ENCODE assay signal across 10 mouse cellular contexts in the genomic region with DNA sequence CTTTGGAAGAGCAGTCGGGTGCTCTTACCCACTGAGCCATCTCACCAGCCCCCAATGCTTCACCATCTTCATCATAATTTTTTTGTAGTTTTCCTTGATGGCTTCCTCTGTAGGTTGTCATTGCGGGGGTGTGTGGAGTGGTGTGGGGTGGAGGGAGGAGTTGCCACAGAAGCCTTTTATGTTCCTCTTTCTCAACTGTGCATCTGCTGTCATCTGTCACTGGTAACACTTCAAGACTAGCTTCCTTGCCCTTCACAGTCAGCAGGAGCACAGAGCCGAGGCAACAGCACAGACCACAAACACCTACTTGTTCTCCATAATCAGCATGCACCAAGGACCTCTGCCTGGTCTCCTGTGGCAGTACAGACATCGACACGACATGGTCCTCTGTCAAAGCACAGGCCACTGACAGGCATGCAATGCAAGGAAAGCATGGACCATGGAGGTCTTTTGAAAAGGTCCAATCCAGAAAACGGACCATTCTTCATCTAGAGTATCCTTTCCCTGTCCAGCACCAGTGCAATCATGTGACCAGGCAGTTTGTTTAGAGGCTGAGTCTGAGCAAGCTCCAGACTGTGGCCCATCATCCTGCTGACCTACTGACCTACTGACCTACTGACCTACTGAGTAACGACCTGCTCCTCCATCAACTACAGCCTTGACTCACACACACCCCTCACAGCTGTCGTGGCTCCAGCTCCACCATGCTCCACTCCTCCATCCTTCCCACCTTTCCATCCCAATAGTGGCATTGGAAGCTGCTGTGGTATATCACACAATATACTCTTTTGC. TPM values are rescaled to one million over a fixed set of nuclear protein-coding genes. Genes with fewer than 3 reads are reported as not detected.
DNase-seq lines count a peak whose midpoint lies in the region; ATAC-seq and TF ChIP-seq lines count a peak whose summit lies in the region.
"Had no signal": no experiment of that assay in that cellular context is flagged by ENCODE, and none has a peak within 500 bp of the region (broad histone marks: within the 10 kb centered on the region; RNA-seq: fewer than 3 reads in every experiment).

No protein-coding gene starts in this region.

- no peak for TF ChIP-seq RAD21 in CH12.LX (IDR thresholded peaks at IDR 0.05; ENCODE audit: low read depth, low read length)

- no peak overlapping the region for H3K4me2 ChIP-seq in CH12.LX (ENCODE audit: insufficient read depth, low read depth, poor library complexity, severe bottlenecking)
- no peak overlapping the region for H3K4me2 ChIP-seq in liver, embryonic 15.5 days
- H3K4me2 ChIP-seq: heart, embryonic 13.5 days had no signal

- H3K27ac ChIP-seq in CH12.LX (ENCODE audit: insufficient read depth, low read depth): no peak overlapping the region
- H3K27ac ChIP-seq in liver, embryonic 15.5 days (replicated peaks): no peak overlapping the region
- H3K27ac ChIP-seq: heart, embryonic 13.5 days had no signal

- no peak for TF ChIP-seq EP300 in CH12.LX (IDR thresholded peaks at IDR 0.05; ENCODE audit: low read length)

- peak; percentile 16 for DNase-seq in CH12.LX (ENCODE audit: extremely low read depth)
- DNase-seq in splenic B cell, adult 2 months (ENCODE audit: low read depth, low spot score): peak; percentile 77
- DNase-seq in adrenal gland, adult 2 months: no peak
- no peak for DNase-seq in kidney, adult 11 months
- DNase-seq in adrenal gland, postnatal 10 days: no peak

- peaks cover 0 to 5% of the 10 kb centered on the region in 2 experiments; a peak in 1 of 4 replicates for H3K4me1 ChIP-seq in CH12.LX (ENCODE audit: control insufficient read depth in 1 of 2, insufficient read depth in 2 of 2)
- peaks cover 10% of the 10 kb centered on the region for H3K4me1 ChIP-seq in liver, embryonic 15.5 days (replicated peaks)
- H3K4me1 ChIP-seq: heart, embryonic 13.5 days had no signal

- dilution Hi-C loops in CH12.LX (cut with MboI; ENCODE audit: extremely low pct_ligation_motif_present, extremely low pct_unique_long_range_greater_than_20kb, low sequenced_read_pairs): no loop called here

- H3K9me3 ChIP-seq in CH12.LX (replicated peaks; ENCODE audit: low read length): no peaks in the 10 kb centered on the region
- H3K9me3 ChIP-seq in liver, embryonic 15.5 days (replicated peaks): no peaks in the 10 kb centered on the region
- H3K9me3 ChIP-seq: heart, embryonic 13.5 days had no signal

- 19% methylated on average over 8 of the region's 8 CpGs for whole genome bisulfite sequencing in liver, embryonic 15.5 days (ENCODE audit: insufficient replicate concordance)

- peak; percentile 37; the same call in 1 of the 2 replicates for ATAC-seq in liver, embryonic 15.5 days (ENCODE audit: insufficient read depth)
- ATAC-seq: forebrain, embryonic 16.5 days; midbrain, embryonic 16.5 days had no signal

- H3K27me3 ChIP-seq in C2C12 (ENCODE audit: control insufficient read depth, insufficient read depth, insufficient read length) (no peaks in the 10 kb centered on the region), CH12.LX (replicated peaks) (peaks cover 5% of the 10 kb centered on the region)
- no peaks in the 10 kb centered on the region for H3K27me3 ChIP-seq in liver, embryonic 15.5 days
- no peaks in the 10 kb centered on the region for H3K27me3 ChIP-seq in splenic B cell, adult 2 months (ENCODE audit: control insufficient read depth, insufficient read depth, low read length, poor library complexity, severe bottlenecking)
- H3K27me3 ChIP-seq: heart, embryonic 13.5 days had no signal

- in situ Hi-C loops in CH12.LX (cut with MboI; ENCODE audit: low pct_ligation_motif_present, low pct_unique_long_range_greater_than_20kb, low sequenced_read_pairs): no loop called here

- no peak overlapping the region for H3K4me3 ChIP-seq in C2C12 (ENCODE audit: insufficient read depth, poor library complexity, severe bottlenecking)
- no peak overlapping the region for H3K4me3 ChIP-seq in CH12.LX (replicated peaks in 1 of 3; ENCODE audit: low read depth in 2 of 3, low read length in 2 of 3, poor library complexity in 1 of 3)
- no peak overlapping the region for H3K4me3 ChIP-seq in liver, embryonic 15.5 days (replicated peaks)
- H3K4me3 ChIP-seq: heart, embryonic 13.5 days had no signal

- no peak for TF ChIP-seq CTCF in C2C12 (IDR thresholded peaks at IDR 0.05; ENCODE audit: control insufficient read depth, insufficient read depth, insufficient read length)
- TF ChIP-seq CTCF in CH12.LX (conservative IDR thresholded peaks at IDR 0.05 in 1 of 2, IDR thresholded peaks at IDR 0.05 in 1 of 2; ENCODE audit: low read depth in 2 of 2, low read length in 2 of 2): no peak

- H3K79me3 ChIP-seq in C2C12 (ENCODE audit: low read depth): no peaks in the 10 kb centered on the region

- no peak overlapping the region for H3K9ac ChIP-seq in CH12.LX (ENCODE audit: insufficient read depth, low read depth)
- no peak overlapping the region for H3K9ac ChIP-seq in liver, embryonic 15.5 days
- H3K9ac ChIP-seq: heart, embryonic 13.5 days had no signal

- H3K79me2 ChIP-seq in C2C12 (ENCODE audit: control insufficient read depth, insufficient read depth): no peaks in the 10 kb centered on the region
- no peaks in the 10 kb centered on the region for H3K79me2 ChIP-seq in CH12.LX (replicated peaks; ENCODE audit: control insufficient read depth, extremely low read depth, insufficient read depth, poor library complexity, severe bottlenecking)

- H3K36me3 ChIP-seq in C2C12 (ENCODE audit: control insufficient read depth, insufficient read depth) (no peaks in the 10 kb centered on the region), CH12.LX (replicated peaks in 1 of 2; ENCODE audit: control insufficient read depth in 1 of 2, insufficient read depth in 1 of 2, low read length in 1 of 2) (no peaks in the 10 kb centered on the region)
- H3K36me3 ChIP-seq in liver, embryonic 15.5 days (replicated peaks): no peaks in the 10 kb centered on the region
- H3K36me3 ChIP-seq in splenic B cell, adult 2 months (ENCODE audit: control insufficient read depth, insufficient read depth, low read length, poor library complexity, severe bottlenecking): no peaks in the 10 kb centered on the region
- H3K36me3 ChIP-seq: heart, embryonic 13.5 days had no signal

- no peak for TF ChIP-seq POLR2A in CH12.LX (IDR thresholded peaks at IDR 0.05; ENCODE audit: low read depth, low read length)

- H3ac ChIP-seq in C2C12 (ENCODE audit: control insufficient read depth, insufficient read length, low read depth): no peak overlapping the region

TF ChIP-seq in C2C12, 6 proteins besides CTCF, POLR2A, EP300 and RAD21:
- TF ChIP-seq USF1 (IDR thresholded peaks at IDR 0.05; ENCODE audit: low read depth) (peak; percentile 25), CEBPB (IDR thresholded peaks at IDR 0.05; ENCODE audit: low read depth) (no peak)
TF ChIP-seq in C2C12: peak in this region for 1.

TF ChIP-seq in CH12.LX, 34 proteins besides CTCF, POLR2A, EP300 and RAD21:
- no peak for TF ChIP-seq KAT2A (IDR thresholded peaks at IDR 0.05; ENCODE audit: insufficient replicate concordance, low read length)
- TF ChIP-seq MEF2A (IDR thresholded peaks at IDR 0.05; ENCODE audit: borderline replicate concordance, low read depth, low read length): no peak
- no peak for TF ChIP-seq TCF12 (IDR thresholded peaks at IDR 0.05; ENCODE audit: low read depth, low read length)
- TF ChIP-seq SIN3A (IDR thresholded peaks at IDR 0.05; ENCODE audit: low read length): no peak

RNA-seq across cellular contexts. Expression of a gene that starts 30.3 kb away (rescaled TPM):
- polyA plus RNA-seq in C2C12 (2012; fragmentation: generic; extraction: Trizol) (65.0 TPM), CH12.LX (2012; ENCODE audit: insufficient read length, low read depth) (106 and 149 TPM in 2 replicates)
- total RNA-seq in CH12.LX (2012; rRNA removed) (79.1 and 81.6 TPM in 2 replicates), CH12.LX (2014; rRNA removed) (49.9 and 53.7 TPM in 2 replicates)
- polyA plus RNA-seq in liver, embryonic 15.5 days (2015; fragmentation: Nextera tagmentation; extraction: Ambion mirVana): 16.3 and 20.8 TPM in 2 replicates
- 100 to 1,000 TPM in 1 of 2 experiments, 10 to 100 TPM in 1; 87.1 to 100 TPM for total RNA-seq in adrenal gland, adult 2 months (2021)
- polyA plus RNA-seq in adrenal gland, adult 2 months (2012; rRNA removed): 131 and 176 TPM in 2 replicates
- total RNA-seq in adrenal gland, postnatal 10 days (2021): 10 to 100 TPM; 68.7 to 91.2 TPM

RNA-seq across cellular contexts. Expression of a gene that starts 41.9 kb away (rescaled TPM):
- polyA plus RNA-seq in C2C12 (2012; fragmentation: generic; extraction: Trizol) (11.3 TPM), CH12.LX (2012; ENCODE audit: insufficient read length, low read depth) (3.4 and 4.2 TPM in 2 replicates)
- total RNA-seq in CH12.LX (2012; rRNA removed) (4.5 and 4.7 TPM in 2 replicates), CH12.LX (2014; rRNA removed) (1.6 and 2.1 TPM in 2 replicates)
- 1.5 and 1.8 TPM in 2 replicates for polyA plus RNA-seq in liver, embryonic 15.5 days (2015; fragmentation: Nextera tagmentation; extraction: Ambion mirVana)
- total RNA-seq in adrenal gland, adult 2 months (2021): 10 to 100 TPM; 32.4 to 91.1 TPM
- polyA plus RNA-seq in adrenal gland, adult 2 months (2012; rRNA removed): 112 and 178 TPM in 2 replicates
- 10 to 100 TPM; 40.7 to 52.5 TPM for total RNA-seq in adrenal gland, postnatal 10 days (2021)

Comparison
In these comparisons a context has a peak if more than half of its experiments do, and no peak if none do; other contexts are left out.
1. DNase-seq: peak in CH12.LX (single experiment) and splenic B cell, adult 2 months (single experiment); none in adrenal gland, adult 2 months (single experiment), kidney, adult 11 months (single experiment) and adrenal gland, postnatal 10 days (single experiment).